Mouse (Mus musculus): ENCODE measurements around the gene Ikzf3. TPM values are rescaled to one million over a fixed set of nuclear protein-coding genes. Genes with fewer than 3 reads are reported as not detected.

Gene Ikzf3
- polyA plus RNA-seq, 1 experiment, result 104 TPM

GRCm38 (mm10) chr11:98543414-98543813 is 2.4 kb downstream of the Ikzf3 start:
- peaks cover under 1% of the 10 kb centered on the region; the same call in 1 of the 2 replicates for H3K36me3 ChIP-seq (ENCODE audit: control insufficient read depth, insufficient read depth, low read length)
- no peak overlapping the region; the same call in 1 of the 2 replicates for H3K27ac ChIP-seq (ENCODE audit: insufficient read depth, low read length)
- DNase-seq (ENCODE audit: low read depth in 1 of 2, low spot score in 2 of 2), result no peak
- peak overlapping the region; percentile 28 for H3K4me3 ChIP-seq (ENCODE audit: extremely low read depth, insufficient read depth, insufficient read length)
- WGBS, result 74% methylated on average over 1 of the region's 1 CpGs
- H3K27me3 ChIP-seq (ENCODE audit: control insufficient read depth, insufficient read depth, low read length), result no peaks in the 10 kb centered on the region
- peaks cover 5% of the 10 kb centered on the region; the same call in 1 of the 2 replicates for H3K4me1 ChIP-seq (ENCODE audit: control insufficient read depth, insufficient read depth, insufficient read length)
- TF ChIP-seq CTCF (IDR thresholded peaks at IDR 0.05; ENCODE audit: extremely low read depth, insufficient read depth, insufficient read length, insufficient replicate concordance) (no peak), POLR2A (IDR thresholded peaks at IDR 0.05; ENCODE audit: low read depth, low read length) (no peak)

GRCm38 (mm10) chr11:98542553-98542952 is 3.3 kb downstream of the Ikzf3 start:
- H3K27me3 ChIP-seq (ENCODE audit: control insufficient read depth, insufficient read depth, low read length), result no peaks in the 10 kb centered on the region
- WGBS, result 43% methylated on average over 8 of the region's 8 CpGs

GRCm38 (mm10) chr11:98540319-98540718 is 5.5 kb downstream of the Ikzf3 start:
- H3K27ac ChIP-seq (ENCODE audit: insufficient read depth, low read length), result no peak overlapping the region
- no peaks in the 10 kb centered on the region for H3K27me3 ChIP-seq (ENCODE audit: control insufficient read depth, insufficient read depth, low read length)
- peaks cover 1% of the 10 kb centered on the region; the same call in 1 of the 2 replicates for H3K36me3 ChIP-seq (ENCODE audit: control insufficient read depth, insufficient read depth, low read length)
- peaks cover 3% of the 10 kb centered on the region; the same call in 1 of the 2 replicates for H3K4me1 ChIP-seq (ENCODE audit: control insufficient read depth, insufficient read depth, insufficient read length)
- TF ChIP-seq POLR2A (IDR thresholded peaks at IDR 0.05; ENCODE audit: low read depth, low read length) (no peak), CTCF (IDR thresholded peaks at IDR 0.05; ENCODE audit: extremely low read depth, insufficient read depth, insufficient read length, insufficient replicate concordance) (peak; percentile 10; the same call in 1 of the 2 replicates)
- peak in 1 of 2 experiments; percentile 32 for DNase-seq (ENCODE audit: low read depth in 1 of 2, low spot score in 2 of 2)
- WGBS, result 82% methylated on average over 5 of the region's 5 CpGs
- H3K4me3 ChIP-seq (ENCODE audit: extremely low read depth, insufficient read depth, insufficient read length), result no peak overlapping the region

More at GRCm38 (mm10) chr11:98542553-98542952, 3.3 kb downstream of the Ikzf3 start:
- no peak for TF ChIP-seq POLR2A (IDR thresholded peaks at IDR 0.05; ENCODE audit: low read depth, low read length)
- no peak for TF ChIP-seq CTCF (IDR thresholded peaks at IDR 0.05; ENCODE audit: extremely low read depth, insufficient read depth, insufficient read length, insufficient replicate concordance)
- Histone ChIP-seq H3K4me3 (ENCODE audit: extremely low read depth, insufficient read depth, insufficient read length) (peak overlapping the region; percentile 51), H3K4me1 (ENCODE audit: control insufficient read depth, insufficient read depth, insufficient read length) (peaks cover 8% of the 10 kb centered on the region; the same call in 1 of the 2 replicates), H3K36me3 (ENCODE audit: control insufficient read depth, insufficient read depth, low read length) (peaks cover 1% of the 10 kb centered on the region; the same call in 1 of the 2 replicates), H3K27ac (ENCODE audit: insufficient read depth, low read length) (peak overlapping the region; percentile 56)
- DNase-seq (ENCODE audit: low read depth in 1 of 2, low spot score in 2 of 2), result peak in 1 of 2 experiments; percentile 20

- no peaks in the 10 kb centered on the region for H3K27me3 ChIP-seq (ENCODE audit: control insufficient read depth, insufficient read depth, low read length)
- no peak for DNase-seq (ENCODE audit: low read depth in 1 of 2, low spot score in 2 of 2)
- peaks cover 7% of the 10 kb centered on the region; the same call in 1 of the 2 replicates for H3K4me1 ChIP-seq (ENCODE audit: control insufficient read depth, insufficient read depth, insufficient read length)
- no peak overlapping the region for H3K4me3 ChIP-seq (ENCODE audit: extremely low read depth, insufficient read depth, insufficient read length)
- TF ChIP-seq POLR2A (IDR thresholded peaks at IDR 0.05; ENCODE audit: low read depth, low read length), result no peak
- H3K36me3 ChIP-seq (ENCODE audit: control insufficient read depth, insufficient read depth, low read length), result peaks cover 2% of the 10 kb centered on the region; the same call in 1 of the 2 replicates
- no peak overlapping the region for H3K27ac ChIP-seq (ENCODE audit: insufficient read depth, low read length)
Measured at GRCm38 (mm10) chr11:98537480-98538034, 8.3 kb downstream of the Ikzf3 start.

GRCm38 (mm10) chr11:98526824-98527461 is 18.9 kb downstream of the Ikzf3 start:
- H3K27ac ChIP-seq (ENCODE audit: insufficient read depth, low read length), result peak overlapping the region; percentile 30
- 46% methylated on average over 10 of the region's 10 CpGs for WGBS
- DNase-seq (ENCODE audit: low read depth in 1 of 2, low spot score in 2 of 2), result no peak
- no peak for TF ChIP-seq POLR2A (IDR thresholded peaks at IDR 0.05; ENCODE audit: low read depth, low read length)
- no peak for TF ChIP-seq CTCF (IDR thresholded peaks at IDR 0.05; ENCODE audit: extremely low read depth, insufficient read depth, insufficient read length, insufficient replicate concordance)
- peaks cover 5% of the 10 kb centered on the region; the same call in 1 of the 2 replicates for H3K36me3 ChIP-seq (ENCODE audit: control insufficient read depth, insufficient read depth, low read length)
- no peak overlapping the region for H3K4me3 ChIP-seq (ENCODE audit: extremely low read depth, insufficient read depth, insufficient read length)
- H3K27me3 ChIP-seq (ENCODE audit: control insufficient read depth, insufficient read depth, low read length), result no peaks in the 10 kb centered on the region
- H3K4me1 ChIP-seq (ENCODE audit: control insufficient read depth, insufficient read depth, insufficient read length), result peaks cover 25% of the 10 kb centered on the region

DNA sequence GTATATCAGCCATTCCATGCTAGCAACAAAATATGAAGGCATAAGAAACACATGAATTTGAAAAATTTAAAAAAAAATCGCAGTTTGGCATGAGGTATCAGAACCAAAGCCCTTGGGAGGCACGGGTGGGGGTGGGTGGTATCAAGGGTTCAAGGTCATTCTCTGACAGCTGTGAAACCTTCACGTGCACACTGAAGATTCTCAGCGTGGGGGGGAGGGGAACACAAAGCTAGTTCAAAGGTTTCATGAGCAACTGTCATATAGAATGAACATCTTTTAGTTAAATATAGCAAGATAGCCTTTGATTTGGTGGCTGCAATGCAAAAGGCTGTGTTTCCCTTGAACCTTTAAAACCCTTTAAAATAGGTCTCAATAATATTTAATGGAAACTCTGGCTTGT is 20.7 kb downstream of the Ikzf3 start:
- WGBS, result 15% methylated on average over 4 of the region's 4 CpGs
- TF ChIP-seq POLR2A (IDR thresholded peaks at IDR 0.05; ENCODE audit: low read depth, low read length), result no peak
- no peak for TF ChIP-seq CTCF (IDR thresholded peaks at IDR 0.05; ENCODE audit: extremely low read depth, insufficient read depth, insufficient read length, insufficient replicate concordance)
- no peaks in the 10 kb centered on the region for H3K27me3 ChIP-seq (ENCODE audit: control insufficient read depth, insufficient read depth, low read length)
- H3K27ac ChIP-seq (ENCODE audit: insufficient read depth, low read length), result no peak overlapping the region
- DNase-seq (ENCODE audit: low read depth in 1 of 2, low spot score in 2 of 2), result no peak
- no peak overlapping the region for H3K4me3 ChIP-seq (ENCODE audit: extremely low read depth, insufficient read depth, insufficient read length)
- peaks cover 10% of the 10 kb centered on the region; the same call in 1 of the 2 replicates for H3K36me3 ChIP-seq (ENCODE audit: control insufficient read depth, insufficient read depth, low read length)
- peaks cover 22% of the 10 kb centered on the region for H3K4me1 ChIP-seq (ENCODE audit: control insufficient read depth, insufficient read depth, insufficient read length)

- no peaks in the 10 kb centered on the region for H3K27me3 ChIP-seq (ENCODE audit: control insufficient read depth, insufficient read depth, low read length)
- H3K4me3 ChIP-seq (ENCODE audit: extremely low read depth, insufficient read depth, insufficient read length), result no peak overlapping the region
- no peak overlapping the region for H3K27ac ChIP-seq (ENCODE audit: insufficient read depth, low read length)
- TF ChIP-seq CTCF (IDR thresholded peaks at IDR 0.05; ENCODE audit: extremely low read depth, insufficient read depth, insufficient read length, insufficient replicate concordance) (no peak), POLR2A (IDR thresholded peaks at IDR 0.05; ENCODE audit: low read depth, low read length) (no peak)
- H3K4me1 ChIP-seq (ENCODE audit: control insufficient read depth, insufficient read depth, insufficient read length), result peaks cover 4% of the 10 kb centered on the region
- no peak for DNase-seq (ENCODE audit: low read depth in 1 of 2, low spot score in 2 of 2)
- WGBS, result 81% methylated on average over 10 of the region's 10 CpGs
- peaks cover 19% of the 10 kb centered on the region for H3K36me3 ChIP-seq (ENCODE audit: control insufficient read depth, insufficient read depth, low read length)
Measured at GRCm38 (mm10) chr11:98520468-98520867, 25.4 kb downstream of the Ikzf3 start.

All from spleen, adult 2 months (tissue).